Mouse (Mus musculus): ENCODE measurements around the gene 9130213A22Rik. TPM values are rescaled to one million over a fixed set of nuclear protein-coding genes. Genes with fewer than 3 reads are reported as not detected.

9130213A22Rik gene
- polyA plus RNA-seq, 1 experiment from 2014 or later: 0.40 TPM

GRCm38 (mm10) chr11:69075764-69076479, 46.5 kb downstream of the 9130213A22Rik start:
- no peaks in the 10 kb centered on the region for H3K9me3 ChIP-seq
- ATAC-seq (ENCODE audit: low FRiP score, low read depth): no peak
- H3K4me2 ChIP-seq: no peak overlapping the region
- no peaks in the 10 kb centered on the region for H3K36me3 ChIP-seq
- no peaks in the 10 kb centered on the region for H3K27me3 ChIP-seq
- H3K27ac ChIP-seq (replicated peaks): no peak overlapping the region
- H3K4me1 ChIP-seq (replicated peaks): peaks cover 28% of the 10 kb centered on the region
- 45% methylated on average over 9 of the region's 9 CpGs for WGBS
- H3K9ac ChIP-seq: no peak overlapping the region
- no peak overlapping the region for H3K4me3 ChIP-seq

GRCm38 (mm10) chr11:69074776-69075069, 47.7 kb downstream of the 9130213A22Rik start:
- H3K4me3 ChIP-seq: no peak overlapping the region
- no peak for ATAC-seq (ENCODE audit: low FRiP score, low read depth)
- 52% methylated on average over 2 of the region's 2 CpGs for WGBS
- H3K9ac ChIP-seq: no peak overlapping the region
- no peak overlapping the region for H3K4me2 ChIP-seq
- no peaks in the 10 kb centered on the region for H3K9me3 ChIP-seq
- no peaks in the 10 kb centered on the region for H3K36me3 ChIP-seq
- no peaks in the 10 kb centered on the region for H3K27me3 ChIP-seq
- 0 out of 2 replicates have a peak overlapping the region, but pooled peaks have one; percentile 94 for H3K27ac ChIP-seq (replicated peaks)
- peaks cover 33% of the 10 kb centered on the region for H3K4me1 ChIP-seq (replicated peaks)

GRCm38 (mm10) chr11:69073951-69074775, 48.2 kb downstream of the 9130213A22Rik start:
- no peak for ATAC-seq (ENCODE audit: low FRiP score, low read depth)
- H3K36me3 ChIP-seq: no peaks in the 10 kb centered on the region
- no peaks in the 10 kb centered on the region for H3K27me3 ChIP-seq
- H3K9me3 ChIP-seq: no peaks in the 10 kb centered on the region
- H3K4me2 ChIP-seq: peak overlapping the region; percentile 5; the same call in 1 of the 2 replicates
- no peak overlapping the region for H3K4me3 ChIP-seq
- H3K27ac ChIP-seq (replicated peaks): peak overlapping the region; percentile 94
- no peak overlapping the region for H3K9ac ChIP-seq
- H3K4me1 ChIP-seq (replicated peaks): peaks cover 34% of the 10 kb centered on the region
- WGBS: 46% methylated on average over 6 of the region's 6 CpGs

GRCm38 (mm10) chr11:69073065-69073888, 49.1 kb downstream of the 9130213A22Rik start:
- WGBS: 0% methylated on average over 14 of the region's 14 CpGs
- Histone ChIP-seq H3K27ac (replicated peaks) (peak overlapping the region; percentile 94), H3K4me2 (peak overlapping the region; percentile 85), H3K4me1 (replicated peaks) (peaks cover 34% of the 10 kb centered on the region), H3K36me3 (no peaks in the 10 kb centered on the region), H3K9me3 (no peaks in the 10 kb centered on the region), H3K4me3 (peak overlapping the region; percentile 35), H3K27me3 (no peaks in the 10 kb centered on the region), H3K9ac (peak overlapping the region; percentile 62)
- ATAC-seq (ENCODE audit: low FRiP score, low read depth): peak; percentile 76

- Histone ChIP-seq H3K9ac (peak overlapping the region; percentile 62), H3K4me2 (peak overlapping the region; percentile 85), H3K9me3 (no peaks in the 10 kb centered on the region), H3K36me3 (no peaks in the 10 kb centered on the region), H3K27me3 (no peaks in the 10 kb centered on the region), H3K4me1 (replicated peaks) (peaks cover 34% of the 10 kb centered on the region), H3K27ac (replicated peaks) (peak overlapping the region; percentile 94), H3K4me3 (peak overlapping the region; percentile 35)
- WGBS: 8% methylated on average over 9 of the region's 9 CpGs
- no peak for ATAC-seq (ENCODE audit: low FRiP score, low read depth)
Observed at GRCm38 (mm10) chr11:69072666-69073064, 49.7 kb downstream of the 9130213A22Rik start.

GRCm38 (mm10) chr11:69072234-69072633, 50.2 kb downstream of the 9130213A22Rik start:
- Histone ChIP-seq H3K27ac (replicated peaks) (peak overlapping the region; percentile 94), H3K9me3 (no peaks in the 10 kb centered on the region), H3K36me3 (no peaks in the 10 kb centered on the region), H3K4me3 (peak overlapping the region; percentile 35), H3K4me2 (peak overlapping the region; percentile 85), H3K9ac (no peak overlapping the region), H3K27me3 (no peaks in the 10 kb centered on the region), H3K4me1 (replicated peaks) (peaks cover 34% of the 10 kb centered on the region)
- WGBS: 85% methylated on average over 11 of the region's 11 CpGs
- no peak for ATAC-seq (ENCODE audit: low FRiP score, low read depth)

GRCm38 (mm10) chr11:69071262-69071661, 51.1 kb downstream of the 9130213A22Rik start:
- Histone ChIP-seq H3K27ac (replicated peaks) (peak overlapping the region; percentile 86), H3K27me3 (no peaks in the 10 kb centered on the region), H3K4me1 (replicated peaks) (peaks cover 39% of the 10 kb centered on the region), H3K4me2 (peak overlapping the region; percentile 85), H3K4me3 (peak overlapping the region; percentile 65), H3K36me3 (no peaks in the 10 kb centered on the region), H3K9me3 (no peaks in the 10 kb centered on the region), H3K9ac (peak overlapping the region; percentile 74)
- 26% methylated on average over 9 of the region's 9 CpGs for WGBS
- ATAC-seq (ENCODE audit: low FRiP score, low read depth): no peak

GRCm38 (mm10) chr11:69070590-69071222, 51.7 kb downstream of the 9130213A22Rik start, which contains the start of gene Tmem107:
Tmem107 (plus strand) TSS chr11:69070806.
- under 1% methylated on average over 47 of the region's 47 CpGs for WGBS
- peak; percentile 88 for ATAC-seq (ENCODE audit: low FRiP score, low read depth)
- peaks cover 45% of the 10 kb centered on the region for H3K4me1 ChIP-seq (replicated peaks)

GRCm38 (mm10) chr11:69070093-69070492, 52.3 kb downstream of the 9130213A22Rik start:
- Histone ChIP-seq H3K27ac (replicated peaks) (peak overlapping the region; percentile 86), H3K9ac (peak overlapping the region; percentile 74), H3K36me3 (no peaks in the 10 kb centered on the region), H3K9me3 (no peaks in the 10 kb centered on the region), H3K4me1 (replicated peaks) (peaks cover 48% of the 10 kb centered on the region), H3K4me2 (peak overlapping the region; percentile 85), H3K4me3 (peak overlapping the region; percentile 65), H3K27me3 (no peaks in the 10 kb centered on the region)
- WGBS: under 1% methylated on average over 13 of the region's 13 CpGs
- no peak for ATAC-seq (ENCODE audit: low FRiP score, low read depth)

More at GRCm38 (mm10) chr11:69070590-69071222, 51.7 kb downstream of the 9130213A22Rik start, which contains the start of gene Tmem107:
- H3K27me3 ChIP-seq: no peaks in the 10 kb centered on the region
- no peaks in the 10 kb centered on the region for H3K9me3 ChIP-seq
- peak within 1 kb of the TSS; percentile 85 for H3K4me2 ChIP-seq
- H3K36me3 ChIP-seq: no peaks in the 10 kb centered on the region
- peak within 1 kb of the TSS; percentile 86 for H3K27ac ChIP-seq (replicated peaks)
- peak within 1 kb of the TSS; percentile 65 for H3K4me3 ChIP-seq
- peak within 1 kb of the TSS; percentile 74 for H3K9ac ChIP-seq
